Mouse (Mus musculus): ENCODE data around the gene Casp7. TPM values are rescaled to one million over a fixed set of nuclear protein-coding genes. Genes with fewer than 3 reads are reported as not detected.

The Casp7 gene
- polyA plus RNA-seq, 1 experiment from 2014 or later: 30.7 TPM

DNA sequence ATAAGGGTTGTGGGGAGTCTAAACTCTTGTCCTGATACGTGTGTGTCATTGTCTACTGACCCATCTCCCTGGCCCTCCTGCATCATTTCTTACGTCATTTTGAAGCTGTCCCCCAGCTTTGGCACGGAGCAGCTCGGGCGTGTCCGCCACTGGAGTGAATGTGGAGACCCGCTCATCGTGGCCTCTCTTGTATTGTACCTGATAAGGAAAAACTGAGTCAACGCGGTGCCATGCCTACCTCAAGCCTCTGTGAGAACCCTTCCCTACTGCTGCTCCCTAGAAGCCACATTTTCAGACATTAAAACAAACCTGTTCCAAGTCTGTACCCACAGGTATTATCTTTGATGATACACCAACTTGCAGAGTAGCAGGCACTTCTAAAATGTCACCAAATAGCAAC lies 15.5 kb upstream of the Casp7 start:
- Histone ChIP-seq H3K4me3 (ENCODE audit: low read depth, low read length) (no peak overlapping the region), H3K36me3 (ENCODE audit: insufficient read depth) (no peaks in the 10 kb centered on the region), H3K27me3 (ENCODE audit: insufficient read depth, low read length) (no peaks in the 10 kb centered on the region), H3K9ac (no peak overlapping the region), H3K4me1 (ENCODE audit: insufficient read depth) (no peaks in the 10 kb centered on the region), H3K27ac (ENCODE audit: low read depth) (no peak overlapping the region), H3K9me3 (ENCODE audit: low read depth, low read length) (no peaks in the 10 kb centered on the region), H3K4me2 (no peak overlapping the region)
- no peak for TF ChIP-seq CTCF (IDR thresholded peaks at IDR 0.05; ENCODE audit: low read depth)
- WGBS: 88% methylated on average over 10 of the region's 10 CpGs
- DNase-seq (no peak), ATAC-seq (ENCODE audit: insufficient read depth) (no peak)

DNA sequence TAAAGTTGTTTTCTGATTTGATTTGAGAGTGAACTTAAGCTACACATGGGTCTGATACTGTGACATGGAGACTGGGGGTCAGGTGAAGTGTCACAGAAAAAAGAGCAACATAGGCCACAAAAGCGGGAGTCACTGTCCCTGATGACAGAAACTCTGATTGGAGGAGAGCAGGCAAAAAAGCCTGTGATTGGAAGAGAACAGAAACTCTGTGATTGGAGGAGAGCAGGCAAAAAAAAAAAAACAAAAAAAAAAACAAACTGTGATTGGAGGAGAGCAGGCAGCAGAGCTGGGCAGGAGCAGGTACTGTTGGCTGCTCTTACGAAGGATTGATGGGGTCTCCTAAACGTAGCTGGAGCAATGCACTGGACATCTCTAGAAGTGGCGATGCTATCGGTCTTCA lies 11.4 kb upstream of the Casp7 start:
- Histone ChIP-seq H3K9ac (no peak overlapping the region), H3K4me2 (no peak overlapping the region), H3K36me3 (ENCODE audit: insufficient read depth) (no peaks in the 10 kb centered on the region), H3K4me3 (ENCODE audit: low read depth, low read length) (no peak overlapping the region), H3K4me1 (ENCODE audit: insufficient read depth) (no peaks in the 10 kb centered on the region), H3K27me3 (ENCODE audit: insufficient read depth, low read length) (no peaks in the 10 kb centered on the region), H3K27ac (ENCODE audit: low read depth) (no peak overlapping the region), H3K9me3 (ENCODE audit: low read depth, low read length) (no peaks in the 10 kb centered on the region)
- no peak for DNase-seq
- no peak for ATAC-seq (ENCODE audit: insufficient read depth)
- TF ChIP-seq CTCF (IDR thresholded peaks at IDR 0.05; ENCODE audit: low read depth): no peak
- WGBS: 70% methylated on average over 5 of the region's 5 CpGs

GRCm38 (mm10) chr19:56386095-56386494 lies 10.8 kb upstream of the Casp7 start:
- DNase-seq: no peak
- ATAC-seq (ENCODE audit: insufficient read depth): no peak
- Histone ChIP-seq H3K9me3 (ENCODE audit: low read depth, low read length) (no peaks in the 10 kb centered on the region), H3K4me3 (ENCODE audit: low read depth, low read length) (no peak overlapping the region), H3K9ac (no peak overlapping the region), H3K27me3 (ENCODE audit: insufficient read depth, low read length) (no peaks in the 10 kb centered on the region), H3K36me3 (ENCODE audit: insufficient read depth) (no peaks in the 10 kb centered on the region), H3K27ac (ENCODE audit: low read depth) (no peak overlapping the region), H3K4me2 (no peak overlapping the region), H3K4me1 (ENCODE audit: insufficient read depth) (no peaks in the 10 kb centered on the region)
- 91% methylated on average over 10 of the region's 10 CpGs for WGBS
- TF ChIP-seq CTCF (IDR thresholded peaks at IDR 0.05; ENCODE audit: low read depth): no peak

GRCm38 (mm10) chr19:56387726-56388302 lies 9.1 kb upstream of the Casp7 start:
- TF ChIP-seq CTCF (IDR thresholded peaks at IDR 0.05; ENCODE audit: low read depth): no peak
- Histone ChIP-seq H3K4me3 (ENCODE audit: low read depth, low read length) (no peak overlapping the region), H3K27me3 (ENCODE audit: insufficient read depth, low read length) (no peaks in the 10 kb centered on the region), H3K9ac (no peak overlapping the region), H3K4me1 (ENCODE audit: insufficient read depth) (no peaks in the 10 kb centered on the region), H3K27ac (ENCODE audit: low read depth) (no peak overlapping the region), H3K4me2 (no peak overlapping the region), H3K36me3 (ENCODE audit: insufficient read depth) (no peaks in the 10 kb centered on the region), H3K9me3 (ENCODE audit: low read depth, low read length) (no peaks in the 10 kb centered on the region)
- WGBS: 73% methylated on average over 4 of the region's 4 CpGs
- DNase-seq (no peak), ATAC-seq (ENCODE audit: insufficient read depth) (no peak)

DNA sequence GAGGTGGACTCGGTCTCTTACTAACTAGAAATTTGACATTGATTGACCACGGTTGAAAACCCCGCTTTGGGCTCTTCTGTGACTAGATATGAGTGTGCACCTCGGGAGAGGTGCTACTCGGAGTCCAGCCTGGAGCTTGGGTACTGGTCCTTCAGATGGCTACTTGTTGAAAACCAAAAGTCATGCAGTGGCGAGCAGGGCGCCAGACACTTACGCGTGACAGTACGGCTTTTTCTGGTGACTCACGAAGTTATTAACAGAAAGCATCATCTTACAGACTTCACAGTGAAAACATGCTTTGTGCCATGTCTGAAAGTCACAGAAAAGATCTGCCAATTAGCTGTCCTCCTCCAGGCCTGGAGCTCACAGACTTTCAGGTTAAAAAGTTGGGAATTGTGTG lies 7.8 kb upstream of the Casp7 start:
- DNase-seq (no peak), ATAC-seq (ENCODE audit: insufficient read depth) (no peak)
- no peaks in the 10 kb centered on the region for H3K4me1 ChIP-seq (ENCODE audit: insufficient read depth)
- H3K27me3 ChIP-seq (ENCODE audit: insufficient read depth, low read length): no peaks in the 10 kb centered on the region
- no peak overlapping the region for H3K4me2 ChIP-seq
- H3K9ac ChIP-seq: no peak overlapping the region
- no peaks in the 10 kb centered on the region for H3K9me3 ChIP-seq (ENCODE audit: low read depth, low read length)
- no peaks in the 10 kb centered on the region for H3K36me3 ChIP-seq (ENCODE audit: insufficient read depth)
- 86% methylated on average over 11 of the region's 11 CpGs for WGBS
- H3K4me3 ChIP-seq (ENCODE audit: low read depth, low read length): no peak overlapping the region
- no peak for TF ChIP-seq CTCF (IDR thresholded peaks at IDR 0.05; ENCODE audit: low read depth)
- H3K27ac ChIP-seq (ENCODE audit: low read depth): no peak overlapping the region

- no peak within 1 kb of the TSS for H3K9ac ChIP-seq
- H3K36me3 ChIP-seq (ENCODE audit: insufficient read depth): no peaks in the 10 kb centered on the region
- 62% methylated on average over 11 of the region's 11 CpGs for WGBS
- 0 out of 2 replicates have a peak within 1 kb of the TSS, but pooled peaks have one; percentile 19 for H3K27ac ChIP-seq (ENCODE audit: low read depth)
- TF ChIP-seq CTCF (IDR thresholded peaks at IDR 0.05; ENCODE audit: low read depth): no peak
- no peak within 1 kb of the TSS for H3K4me2 ChIP-seq
- no peaks in the 10 kb centered on the region for H3K4me1 ChIP-seq (ENCODE audit: insufficient read depth)
- DNase-seq (no peak), ATAC-seq (ENCODE audit: insufficient read depth) (no peak)
- no peaks in the 10 kb centered on the region for H3K27me3 ChIP-seq (ENCODE audit: insufficient read depth, low read length)
- H3K9me3 ChIP-seq (ENCODE audit: low read depth, low read length): no peaks in the 10 kb centered on the region
- no peak within 1 kb of the TSS for H3K4me3 ChIP-seq (ENCODE audit: low read depth, low read length)
Measured at GRCm38 (mm10) chr19:56389879-56390278, 7.0 kb upstream of the Casp7 start, which contains the start of gene Nrap. Gene Nrap (minus strand): TSS chr19:56390037.

DNA sequence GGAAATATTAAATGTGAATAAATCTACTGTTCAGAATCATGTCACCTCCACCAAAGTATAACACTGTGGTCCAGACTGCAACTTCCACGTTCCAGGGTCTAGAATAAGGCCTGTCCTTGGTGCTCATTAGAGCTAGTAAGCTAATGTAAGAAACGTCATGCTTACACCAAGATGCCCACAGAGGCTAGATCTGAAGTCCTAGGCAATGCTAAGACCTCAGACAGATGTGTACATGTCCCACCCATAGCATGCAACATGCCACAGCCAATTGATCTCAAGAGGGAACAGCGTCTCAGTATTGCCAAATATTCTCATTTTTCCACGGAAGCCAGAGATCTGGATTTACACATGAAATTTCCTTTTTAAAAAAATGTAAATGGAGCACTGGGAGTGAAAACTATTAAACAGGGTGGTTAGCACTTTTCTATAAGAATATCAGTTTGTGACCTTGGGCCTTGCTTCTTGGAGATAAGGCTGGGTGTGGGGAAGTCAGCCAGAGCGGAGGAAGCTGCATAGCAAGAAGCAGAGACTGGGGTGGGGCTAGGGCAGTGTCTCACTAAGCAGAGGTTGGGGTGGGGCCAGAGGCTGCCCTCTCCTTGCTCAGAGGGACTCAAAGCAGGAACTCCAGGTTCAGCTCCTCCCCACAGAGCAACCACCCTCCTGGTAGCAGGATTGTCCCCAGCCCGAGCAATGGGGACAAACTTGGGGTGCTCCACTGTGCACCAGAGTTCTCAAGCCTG lies 5.5 kb upstream of the Casp7 start:
- H3K27me3 ChIP-seq (ENCODE audit: insufficient read depth, low read length): peaks cover 7% of the 10 kb centered on the region; the same call in 1 of the 2 replicates
- DNase-seq: no peak
- no peak overlapping the region for H3K4me2 ChIP-seq
- no peak for TF ChIP-seq CTCF (IDR thresholded peaks at IDR 0.05; ENCODE audit: low read depth)
- H3K36me3 ChIP-seq (ENCODE audit: insufficient read depth): no peaks in the 10 kb centered on the region
- H3K27ac ChIP-seq (ENCODE audit: low read depth): no peak overlapping the region
- 74% methylated on average over 6 of the region's 6 CpGs for WGBS
- peak; percentile 71; the same call in 1 of the 2 replicates for ATAC-seq (ENCODE audit: insufficient read depth)
- no peaks in the 10 kb centered on the region for H3K4me1 ChIP-seq (ENCODE audit: insufficient read depth)
- H3K9ac ChIP-seq: no peak overlapping the region
- no peaks in the 10 kb centered on the region for H3K9me3 ChIP-seq (ENCODE audit: low read depth, low read length)
- no peak overlapping the region for H3K4me3 ChIP-seq (ENCODE audit: low read depth, low read length)

Measured in lung, embryonic 14.5 days (tissue).